ENCODE assay signal across 8 mouse cellular contexts in the genomic region with DNA sequence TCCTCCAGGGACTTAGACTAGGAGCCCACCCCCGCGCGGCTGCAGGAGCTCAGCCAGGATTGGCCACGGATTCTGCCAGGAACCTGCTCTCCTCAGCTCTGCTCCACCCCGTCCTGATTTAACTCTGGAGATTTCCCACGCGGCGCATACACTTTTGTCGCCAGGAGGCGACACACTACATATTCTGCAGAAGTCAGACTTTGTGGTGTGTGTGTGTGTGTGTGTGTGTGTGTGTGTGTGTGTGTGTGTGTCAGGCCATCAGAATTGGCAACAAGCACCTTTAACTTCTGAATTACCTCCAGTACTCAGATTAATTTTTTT. TPM values are rescaled to one million over a fixed set of nuclear protein-coding genes. Genes with fewer than 3 reads are reported as not detected.
A peak's percentile ranks its signal among the peaks of the same experiment; 100 is the strongest.
DNase-seq lines count a peak whose midpoint lies in the region; ATAC-seq and TF ChIP-seq lines count a peak whose summit lies in the region.

No protein-coding gene starts in this region.

- 1% methylated on average over 10 of the region's 10 CpGs for WGBS in forebrain, embryonic 11.5 days
- under 1% methylated on average over 10 of the region's 10 CpGs for WGBS in heart, embryonic 15.5 days
- WGBS in liver, embryonic 14.5 days (ENCODE audit: insufficient replicate concordance) = 2% methylated on average over 10 of the region's 10 CpGs
- 1% methylated on average over 10 of the region's 10 CpGs for WGBS in neural tube, embryonic 13.5 days

- DNase-seq in CD4-positive helper T cell, adult 2 months (ENCODE audit: low read depth, low spot score) = peak; percentile 80
- DNase-seq in c-Kit-positive CD71-negative TER-119-negative erythroid progenitor cells, embryonic 14.5 days (ENCODE audit: low read depth) = peak; percentile 49
- DNase-seq in forebrain, embryonic 11.5 days (ENCODE audit: low spot score) = peak; percentile 86
- DNase-seq in kidney, postnatal 25 days = peak; percentile 90 to 95
- no peak for DNase-seq in liver, embryonic 14.5 days (ENCODE audit: low read depth in 3 of 3, low spot score in 3 of 3)
- DNase-seq in testis, postnatal 14 days (ENCODE audit: low spot score) = peak; percentile 82

- H3K27ac ChIP-seq in forebrain, embryonic 11.5 days (ENCODE audit: low read depth, low read length) = no peak overlapping the region
- no peak overlapping the region for H3K27ac ChIP-seq in heart, embryonic 15.5 days
- no peak overlapping the region for H3K27ac ChIP-seq in liver, embryonic 14.5 days
- peak overlapping the region; percentile 52 for H3K27ac ChIP-seq in neural tube, embryonic 13.5 days (replicated peaks)

- peak overlapping the region; percentile 16; the same call in 1 of the 2 replicates for H3K4me2 ChIP-seq in forebrain, embryonic 11.5 days (ENCODE audit: low read depth, low read length, severe bottlenecking)
- peak overlapping the region; percentile 50 for H3K4me2 ChIP-seq in heart, embryonic 15.5 days
- H3K4me2 ChIP-seq in liver, embryonic 14.5 days (ENCODE audit: low read depth) = peak overlapping the region; percentile 29
- peak overlapping the region; percentile 36 for H3K4me2 ChIP-seq in neural tube, embryonic 13.5 days

- H3K9me3 ChIP-seq in forebrain, embryonic 11.5 days (ENCODE audit: control insufficient read depth, low read length) = no peaks in the 10 kb centered on the region
- H3K9me3 ChIP-seq in heart, embryonic 15.5 days (replicated peaks) = no peaks in the 10 kb centered on the region
- H3K9me3 ChIP-seq in liver, embryonic 14.5 days (ENCODE audit: control insufficient read depth, low read length) = no peaks in the 10 kb centered on the region
- no peaks in the 10 kb centered on the region for H3K9me3 ChIP-seq in neural tube, embryonic 13.5 days

- TF ChIP-seq CTCF in liver, embryonic 14.5 days (IDR thresholded peaks at IDR 0.05; ENCODE audit: low read depth) = peak; percentile 73

- no peak overlapping the region for H3K4me3 ChIP-seq in forebrain, embryonic 11.5 days (ENCODE audit: low read depth, low read length)
- 0 out of 2 replicates have a peak overlapping the region, but pooled peaks have one; percentile 17 for H3K4me3 ChIP-seq in heart, embryonic 15.5 days
- H3K4me3 ChIP-seq in liver, embryonic 14.5 days (ENCODE audit: insufficient read depth in 1 of 2, low read depth in 2 of 2, low read length in 2 of 2) = no peak overlapping the region
- no peak overlapping the region for H3K4me3 ChIP-seq in neural tube, embryonic 13.5 days

- TF ChIP-seq EP300 in liver, embryonic 14.5 days (IDR thresholded peaks at IDR 0.05; ENCODE audit: low read depth) = no peak

- no peak overlapping the region for H3K9ac ChIP-seq in forebrain, embryonic 11.5 days (ENCODE audit: low read length)
- 0 out of 2 replicates have a peak overlapping the region, but pooled peaks have one; percentile 47 for H3K9ac ChIP-seq in heart, embryonic 15.5 days
- no peak overlapping the region for H3K9ac ChIP-seq in liver, embryonic 14.5 days (replicated peaks)
- H3K9ac ChIP-seq in neural tube, embryonic 13.5 days = 0 out of 2 replicates have a peak overlapping the region, but pooled peaks have one; percentile 43

- ATAC-seq in forebrain, embryonic 11.5 days (replicated peaks; ENCODE audit: low FRiP score) = peak; percentile 84
- peak; percentile 75 for ATAC-seq in heart, embryonic 15.5 days (replicated peaks; ENCODE audit: insufficient number of reproducible peaks, insufficient read depth, low FRiP score, low read depth)
- ATAC-seq in liver, embryonic 14.5 days (ENCODE audit: insufficient read depth) = peak; percentile 52
- ATAC-seq in neural tube, embryonic 13.5 days (ENCODE audit: low read depth) = peak; percentile 68

- H3K36me3 ChIP-seq in forebrain, embryonic 11.5 days (ENCODE audit: control insufficient read depth, insufficient read depth, low read length) = no peaks in the 10 kb centered on the region
- H3K36me3 ChIP-seq in heart, embryonic 15.5 days = no peaks in the 10 kb centered on the region
- no peaks in the 10 kb centered on the region for H3K36me3 ChIP-seq in liver, embryonic 14.5 days (replicated peaks; ENCODE audit: control insufficient read depth, insufficient read depth, low read depth)
- no peaks in the 10 kb centered on the region for H3K36me3 ChIP-seq in neural tube, embryonic 13.5 days

- H3K27me3 ChIP-seq in forebrain, embryonic 11.5 days (ENCODE audit: control insufficient read depth, insufficient read depth, low read length) = no peaks in the 10 kb centered on the region
- no peaks in the 10 kb centered on the region for H3K27me3 ChIP-seq in heart, embryonic 15.5 days
- H3K27me3 ChIP-seq in liver, embryonic 14.5 days (ENCODE audit: control insufficient read depth, insufficient read depth, low read length) = peaks cover 5% of the 10 kb centered on the region; the same call in 1 of the 2 replicates
- H3K27me3 ChIP-seq in neural tube, embryonic 13.5 days = 0 out of 2 replicates have a peak, but pooled peaks cover 2% of the 10 kb centered on the region

- H3K4me1 ChIP-seq in forebrain, embryonic 11.5 days (replicated peaks; ENCODE audit: control insufficient read depth, insufficient read depth, low read length) = peaks cover 10% of the 10 kb centered on the region; the same call in 1 of the 2 replicates
- H3K4me1 ChIP-seq in heart, embryonic 15.5 days (replicated peaks) = peaks cover 6% of the 10 kb centered on the region
- H3K4me1 ChIP-seq in liver, embryonic 14.5 days (replicated peaks; ENCODE audit: control insufficient read depth in 2 of 2, insufficient read depth in 2 of 2, low read length in 1 of 2) = no peaks in the 10 kb centered on the region; a peak in 1 of 4 replicates
- peaks cover 20% of the 10 kb centered on the region for H3K4me1 ChIP-seq in neural tube, embryonic 13.5 days (replicated peaks)

RNA-seq across cellular contexts. Expression of gene Derl3, which starts 10.0 kb away (rescaled TPM):
- polyA plus RNA-seq in forebrain, embryonic 11.5 days (2014; fragmentation: Nextera tagmentation; extraction: Ambion mirVana) = 2.3 and 3.4 TPM in 2 replicates
- polyA plus RNA-seq in heart, embryonic 15.5 days (2015; fragmentation: Nextera tagmentation; extraction: Ambion mirVana) = 1.4 and 1.9 TPM in 2 replicates
- polyA plus RNA-seq in liver, embryonic 14.5 days (2012; rRNA removed) = 0.23 and 0.47 TPM in 2 replicates
- 0.18 TPM in 1 of 2 replicates, not detected in the other for polyA plus RNA-seq in liver, embryonic 14.5 days (2014; fragmentation: Nextera tagmentation; extraction: Ambion mirVana)
- polyA plus RNA-seq in neural tube, embryonic 13.5 days (2015; fragmentation: Nextera tagmentation; extraction: Ambion mirVana) = 2.1 and 2.9 TPM in 2 replicates

RNA-seq across cellular contexts. Expression of gene Mif, which starts 23.2 kb away (rescaled TPM):
- 2,277 and 2,481 TPM in 2 replicates for polyA plus RNA-seq in forebrain, embryonic 11.5 days (2014; fragmentation: Nextera tagmentation; extraction: Ambion mirVana)
- polyA plus RNA-seq in heart, embryonic 15.5 days (2015; fragmentation: Nextera tagmentation; extraction: Ambion mirVana) = 1,758 and 1,798 TPM in 2 replicates
- 846 and 879 TPM in 2 replicates for polyA plus RNA-seq in liver, embryonic 14.5 days (2012; rRNA removed)
- polyA plus RNA-seq in liver, embryonic 14.5 days (2014; fragmentation: Nextera tagmentation; extraction: Ambion mirVana) = 746 and 755 TPM in 2 replicates
- 1,679 and 1,725 TPM in 2 replicates for polyA plus RNA-seq in neural tube, embryonic 13.5 days (2015; fragmentation: Nextera tagmentation; extraction: Ambion mirVana)

RNA-seq across cellular contexts. Expression of gene Smarcb1, which starts 38.2 kb away (rescaled TPM):
- 295 TPM in 2 replicates for polyA plus RNA-seq in forebrain, embryonic 11.5 days (2014; fragmentation: Nextera tagmentation; extraction: Ambion mirVana)
- polyA plus RNA-seq in heart, embryonic 15.5 days (2015; fragmentation: Nextera tagmentation; extraction: Ambion mirVana) = 93.7 and 118 TPM in 2 replicates
- 21.2 and 28.5 TPM in 2 replicates for polyA plus RNA-seq in liver, embryonic 14.5 days (2012; rRNA removed)
- 47.7 and 55.3 TPM in 2 replicates for polyA plus RNA-seq in liver, embryonic 14.5 days (2014; fragmentation: Nextera tagmentation; extraction: Ambion mirVana)
- 279 and 287 TPM in 2 replicates for polyA plus RNA-seq in neural tube, embryonic 13.5 days (2015; fragmentation: Nextera tagmentation; extraction: Ambion mirVana)

RNA-seq across cellular contexts. Expression of gene Gstt2, which starts 46.0 kb away (rescaled TPM):
- 6.9 and 8.8 TPM in 2 replicates for polyA plus RNA-seq in forebrain, embryonic 11.5 days (2014; fragmentation: Nextera tagmentation; extraction: Ambion mirVana)
- polyA plus RNA-seq in heart, embryonic 15.5 days (2015; fragmentation: Nextera tagmentation; extraction: Ambion mirVana) = 10.4 and 16.3 TPM in 2 replicates
- polyA plus RNA-seq in liver, embryonic 14.5 days (2012; rRNA removed) = 33.8 and 36.4 TPM in 2 replicates
- 42.7 and 43.7 TPM in 2 replicates for polyA plus RNA-seq in liver, embryonic 14.5 days (2014; fragmentation: Nextera tagmentation; extraction: Ambion mirVana)
- 5.8 and 8.0 TPM in 2 replicates for polyA plus RNA-seq in neural tube, embryonic 13.5 days (2015; fragmentation: Nextera tagmentation; extraction: Ambion mirVana)

RNA-seq across cellular contexts. Expression of gene Chchd10, which starts 49.7 kb away (rescaled TPM):
- 6.6 and 7.4 TPM in 2 replicates for polyA plus RNA-seq in forebrain, embryonic 11.5 days (2014; fragmentation: Nextera tagmentation; extraction: Ambion mirVana)
- polyA plus RNA-seq in heart, embryonic 15.5 days (2015; fragmentation: Nextera tagmentation; extraction: Ambion mirVana) = 530 and 565 TPM in 2 replicates
- polyA plus RNA-seq in liver, embryonic 14.5 days (2012; rRNA removed) = 55.8 and 72.9 TPM in 2 replicates
- 106 and 111 TPM in 2 replicates for polyA plus RNA-seq in liver, embryonic 14.5 days (2014; fragmentation: Nextera tagmentation; extraction: Ambion mirVana)
- polyA plus RNA-seq in neural tube, embryonic 13.5 days (2015; fragmentation: Nextera tagmentation; extraction: Ambion mirVana) = 46.4 and 54.4 TPM in 2 replicates

Comparison
In these comparisons a context has a peak if more than half of its experiments do, and no peak if none do; other contexts are left out.
1. DNase-seq: peak in CD4-positive helper T cell, adult 2 months (single experiment), c-Kit-positive CD71-negative TER-119-negative erythroid progenitor cells, embryonic 14.5 days (single experiment), forebrain, embryonic 11.5 days (single experiment), kidney, postnatal 25 days (2 of 2) and testis, postnatal 14 days (single experiment); none in liver, embryonic 14.5 days (0 of 3).
2. H3K9ac ChIP-seq: peak in heart, embryonic 15.5 days (single experiment) and neural tube, embryonic 13.5 days (single experiment); none in forebrain, embryonic 11.5 days (single experiment) and liver, embryonic 14.5 days (single experiment).
3. Peak in every context shown above with its lines, with median percentiles within 50 percentile points of each other: ATAC-seq and H3K4me2 ChIP-seq.